Mouse (Mus musculus) intestine, postnatal 0 days (tissue): Measurements from ENCODE around the gene Prmt7. TPM values are rescaled to one million over a fixed set of nuclear protein-coding genes. Genes with fewer than 3 reads are reported as not detected.

Experiments
- ATAC-seq: fragments of 200-750 bp; cut with Nextera tagmentation; 2 replicates; pipeline ENCODE4 v1.8.0; 2017; ENCODE audit warnings: mild to moderate bottlenecking, moderate TSS enrichment, moderate library complexity
- H3K27ac ChIP-seq: fragments of 300-500 bp; sonication (generic); 2 replicates; pipeline ENCODE4 v1.5.1; 2014; ENCODE audit warnings: mild to moderate bottlenecking, low read depth, low read length, moderate library complexity
- H3K27me3 ChIP-seq: fragments of 300-500 bp; sonication (generic); replicated peaks from 2 replicates; pipeline ENCODE4 v1.6.1; 2014; ENCODE audit warnings: low read length, mixed read lengths; ENCODE audit not compliant: control insufficient read depth, insufficient read depth
- H3K36me3 ChIP-seq: fragments of 300-500 bp; sonication (generic); 2 replicates; pipeline ENCODE4 v1.6.1; 2014; ENCODE audit warnings: mild to moderate bottlenecking, moderate library complexity; ENCODE audit not compliant: control insufficient read depth, insufficient read depth
- H3K4me1 ChIP-seq: fragments of 300-500 bp; sonication (generic); replicated peaks from 2 replicates; pipeline ENCODE4 v1.6.1; 2014; ENCODE audit warnings: antibody characterized with exemption, low read length, mixed read lengths; ENCODE audit not compliant: control insufficient read depth, insufficient read depth
- H3K4me2 ChIP-seq: fragments of 300-500 bp; sonication (generic); replicated peaks from 2 replicates; pipeline ENCODE4 v1.6.1; 2014; ENCODE audit warnings: low read depth, mild to moderate bottlenecking, moderate library complexity
- H3K4me3 ChIP-seq: fragments of 300-500 bp; sonication (generic); 2 replicates; pipeline ENCODE4 v1.5.1; 2014; ENCODE audit warnings: low read depth, low read length
- H3K9ac ChIP-seq: fragments of 300-500 bp; sonication (generic); 2 replicates; pipeline ENCODE4 v1.6.1; 2014; ENCODE audit warnings: mild to moderate bottlenecking, low read depth, low read length
- H3K9me3 ChIP-seq: fragments of 300-500 bp; sonication (generic); 2 replicates; pipeline ENCODE4 v1.6.1; 2016; ENCODE audit warnings: mixed run types; ENCODE audit not compliant: control insufficient read depth
- CTCF ChIP-seq: sonication (generic); IDR thresholded peaks from 2 replicates; pipeline ENCODE4 v1.5.1; 2016; ENCODE audit warnings: low read depth, mild to moderate bottlenecking, control low read depth, antibody characterized with exemption, moderate library complexity
- whole genome bisulfite sequencing: fragments of 180-500 bp; shearing (Covaris S2); extraction: QIAGEN DNeasy Blood & Tissue Kit; methylation state at CpG from one replicate; pipeline ENCODE4 v1.1.7; 2014; 5-methylcytosine and 5-hydroxymethylcytosine counted together
- polyA plus RNA-seq: library from polyadenylated mRNA; unstranded; fragments of >200 nt; fragmentation: Nextera tagmentation; extraction: Ambion mirVana; gene quantifications from 2 replicates; pipeline ENCODE4 v1.2.1, GENCODE M21; 2015

The Prmt7 gene
- polyA plus RNA-seq, 1 experiment from 2014 or later = 11.7 TPM

DNA sequence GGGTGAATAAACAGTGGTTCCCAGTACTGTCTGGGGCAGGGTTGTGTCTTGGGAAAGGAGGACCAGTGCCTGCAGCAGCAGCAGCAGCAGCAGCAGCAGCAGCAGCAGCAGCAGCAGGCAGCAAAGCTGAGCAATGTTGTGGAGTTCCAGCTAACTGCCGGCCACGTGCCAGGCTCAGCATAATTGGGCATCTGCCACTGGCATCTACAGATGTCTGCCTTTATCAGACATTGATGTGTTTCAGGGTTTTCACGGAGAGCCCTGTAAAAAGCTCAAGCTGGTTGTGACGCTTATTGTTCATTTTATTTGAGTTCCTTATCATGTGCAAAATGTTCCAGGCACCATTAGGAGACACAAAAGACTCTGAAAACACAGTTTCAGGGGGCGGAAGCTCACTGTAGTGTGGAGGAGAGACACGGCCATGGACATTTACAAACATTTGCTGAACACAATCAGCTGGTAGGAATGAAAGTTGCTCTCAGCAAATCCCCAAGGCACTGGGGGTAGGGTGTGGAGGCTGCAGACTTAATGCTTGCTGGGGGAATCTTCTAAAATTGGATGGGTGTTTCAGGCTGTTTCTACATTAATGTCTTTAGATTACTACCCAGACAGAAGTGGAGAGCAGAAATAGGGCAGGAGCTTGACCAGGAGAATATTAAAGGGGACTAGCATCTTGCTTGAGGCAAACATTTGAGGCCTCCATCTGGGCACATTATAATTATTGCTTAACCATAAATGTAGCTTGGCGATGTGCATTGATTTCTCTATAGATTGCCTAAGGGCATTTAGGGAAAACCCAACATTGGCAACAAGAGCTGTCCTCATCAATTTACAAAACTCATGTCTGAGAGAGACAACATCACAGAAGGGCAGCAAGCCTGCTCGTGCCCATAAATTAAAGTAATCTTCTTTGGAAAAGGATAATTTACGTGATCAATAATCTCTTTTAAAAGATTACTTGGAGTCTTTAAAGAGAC is 90.3 kb downstream of the Prmt7 start:
- Histone ChIP-seq H3K4me2 (no peak overlapping the region), H3K27me3 (no peaks in the 10 kb centered on the region), H3K27ac (no peak overlapping the region), H3K4me1 (no peaks in the 10 kb centered on the region; the same call in 1 of the 2 replicates), H3K36me3 (no peaks in the 10 kb centered on the region), H3K9me3 (no peaks in the 10 kb centered on the region), H3K4me3 (no peak overlapping the region), H3K9ac (no peak overlapping the region)
- WGBS = 51% methylated on average over 9 of the region's 9 CpGs
- no peak for TF ChIP-seq CTCF
- no peak for ATAC-seq

Other genes starting within 250 kb of the Prmt7 start
- gene Slc12a4, start 244.8 kb upstream of the Prmt7 start, polyA plus RNA-seq = 6.8 and 8.0 TPM in 2 replicates
- not detected in 2 replicates for gene Dpep3, start 231.5 kb upstream of the Prmt7 start, polyA plus RNA-seq
- 7.6 and 8.3 TPM in 2 replicates for gene Dus2, start 219.6 kb upstream of the Prmt7 start, polyA plus RNA-seq
- gene Dpep2nb, start 205.0 kb upstream of the Prmt7 start, polyA plus RNA-seq = not detected in 2 replicates
- gene Ddx28, start 199.1 kb upstream of the Prmt7 start, polyA plus RNA-seq = 7.5 and 8.5 TPM in 2 replicates
- gene Nfatc3, start 152.1 kb upstream of the Prmt7 start, polyA plus RNA-seq = 3.1 and 4.1 TPM in 2 replicates
- 9.2 and 11.0 TPM in 2 replicates for gene Esrp2, start 74.0 kb upstream of the Prmt7 start, polyA plus RNA-seq
- gene Pla2g15, start 60.5 kb upstream of the Prmt7 start, polyA plus RNA-seq = 7.4 and 7.9 TPM in 2 replicates
- gene Slc7a6, start 42.1 kb upstream of the Prmt7 start, polyA plus RNA-seq = 18.0 and 18.4 TPM in 2 replicates
- gene Slc7a6os, start within 50 bp of the Prmt7 start, polyA plus RNA-seq = 17.0 and 21.0 TPM in 2 replicates
- gene Smpd3, start 127.1 kb downstream of the Prmt7 start, polyA plus RNA-seq = 10.6 and 11.8 TPM in 2 replicates
- gene Zfp90, start 204.4 kb downstream of the Prmt7 start, polyA plus RNA-seq = 5.6 and 6.6 TPM in 2 replicates